Mouse (Mus musculus): ENCODE measurements around the gene Plekhg1. TPM values are rescaled to one million over a fixed set of nuclear protein-coding genes. Genes with fewer than 3 reads are reported as not detected.

Plekhg1 gene
- total RNA-seq, 4 experiments from 2014 or later = 4.0 to 8.7 (median 6.7) TPM

- DNase-seq = no peak
Observed at GRCm38 (mm10) chr10:3891381-3892263, 151.5 kb downstream of the Plekhg1 start.

- no peak for DNase-seq
Observed at GRCm38 (mm10) chr10:3892368-3892767, 152.2 kb downstream of the Plekhg1 start.

GRCm38 (mm10) chr10:3898068-3898467 is 157.9 kb downstream of the Plekhg1 start:
- no peak for DNase-seq

- DNase-seq = no peak
Observed at GRCm38 (mm10) chr10:3900416-3900956, 160.3 kb downstream of the Plekhg1 start.

GRCm38 (mm10) chr10:3905747-3906146 is 165.6 kb downstream of the Plekhg1 start:
- DNase-seq = no peak

GRCm38 (mm10) chr10:3914104-3914503 is 173.9 kb downstream of the Plekhg1 start:
- no peak for DNase-seq

- DNase-seq = no peak
Observed at GRCm38 (mm10) chr10:3920368-3921152, 180.4 kb downstream of the Plekhg1 start.

GRCm38 (mm10) chr10:3928008-3928545 is 187.9 kb downstream of the Plekhg1 start:
- no peak for DNase-seq

- no peak for DNase-seq
Observed at GRCm38 (mm10) chr10:3931831-3932230, 191.7 kb downstream of the Plekhg1 start.

GRCm38 (mm10) chr10:3933311-3933940 is 193.3 kb downstream of the Plekhg1 start:
- no peak for DNase-seq

GRCm38 (mm10) chr10:3936864-3937263 is 196.7 kb downstream of the Plekhg1 start:
- no peak for DNase-seq

GRCm38 (mm10) chr10:3939895-3940595 is 199.9 kb downstream of the Plekhg1 start:
- no peak for DNase-seq

- no peak for DNase-seq
Observed at GRCm38 (mm10) chr10:3940596-3940975, 200.4 kb downstream of the Plekhg1 start.

GRCm38 (mm10) chr10:3941054-3941757 is 201.0 kb downstream of the Plekhg1 start:
- peak; percentile 20 for DNase-seq

GRCm38 (mm10) chr10:3942289-3942688 is 202.1 kb downstream of the Plekhg1 start:
- no peak for DNase-seq

GRCm38 (mm10) chr10:3943492-3944395 is 203.6 kb downstream of the Plekhg1 start:
- DNase-seq = peak; percentile 39

- no peak for DNase-seq
Observed at GRCm38 (mm10) chr10:3946871-3947270, 206.7 kb downstream of the Plekhg1 start.

GRCm38 (mm10) chr10:3947346-3947745 is 207.2 kb downstream of the Plekhg1 start:
- no peak for DNase-seq

- DNase-seq = no peak
Observed at GRCm38 (mm10) chr10:3949306-3949705, 209.1 kb downstream of the Plekhg1 start.

GRCm38 (mm10) chr10:3956471-3956870 is 216.3 kb downstream of the Plekhg1 start:
- no peak for DNase-seq
